Mouse (Mus musculus) lung, adult 2 months (tissue): ENCODE data around the gene Spata5. TPM values are rescaled to one million over a fixed set of nuclear protein-coding genes. Genes with fewer than 3 reads are reported as not detected.

Experiments used
- DNase-seq: peaks from one replicate; pipeline ENCODE4 v3.0.0; 2022
- H3K4me1 ChIP-seq: fragments of 200-500 bp; 2 replicates; pipeline ENCODE4 v1.6.1; 2011; ENCODE audit warnings: low read length; ENCODE audit not compliant: control insufficient read depth, insufficient read depth
- H3K4me3 ChIP-seq: fragments of 200-500 bp; replicated peaks from 2 replicates; pipeline ENCODE3; 2011; ENCODE audit warnings: low read depth, mild to moderate bottlenecking, control low read depth, low read length; ENCODE audit errors: extremely low read depth
- CTCF ChIP-seq: fragments of 200-500 bp; IDR thresholded peaks from 2 replicates; pipeline ENCODE4 v1.5.1; 2011; ENCODE audit warnings: mild to moderate bottlenecking, low read length, control low read depth; ENCODE audit not compliant: insufficient read depth
- POLR2A ChIP-seq: fragments of 200-500 bp; IDR thresholded peaks from 2 replicates; pipeline ENCODE4 v1.6.1; 2011; ENCODE audit warnings: low read depth, mild to moderate bottlenecking, control low read depth, low read length, borderline replicate concordance; ENCODE audit errors: extremely low read depth
- WGBS: fragments of 180-500 bp; shearing (Covaris S2); methylation state at CpG from one replicate; pipeline ENCODE4 v1.1.7; 2018; 5-methylcytosine and 5-hydroxymethylcytosine counted together
- polyA plus RNA-seq: library from polyadenylated mRNA; depleted of rRNA; stranded (reverse); fragments of >200 nt; gene quantifications from 2 replicates; pipeline ENCODE4 v1.2.3, GENCODE M21; 2012

Gene Spata5
- polyA plus RNA-seq, 1 experiment, result 2.4 TPM

DNA sequence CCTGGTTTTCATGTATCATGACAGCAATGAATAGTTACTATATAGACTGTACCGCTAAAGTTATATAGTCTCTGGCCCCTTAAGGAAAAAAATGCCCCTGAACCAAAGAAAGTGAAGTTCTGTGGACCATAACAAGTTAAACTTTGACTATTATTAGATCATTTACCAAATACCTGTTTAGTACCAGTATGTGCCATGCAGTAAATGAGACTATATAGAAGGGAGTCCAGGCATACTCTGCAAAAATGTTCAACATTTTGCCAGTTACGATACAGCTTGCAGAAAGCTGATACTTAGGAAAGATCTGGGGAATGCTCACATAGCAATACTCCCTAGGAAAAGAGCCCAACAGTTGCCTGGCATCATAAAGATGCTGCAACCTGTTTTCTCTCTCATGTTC lies 51.2 kb downstream of the Spata5 start:
- TF ChIP-seq CTCF, result no peak
- TF ChIP-seq POLR2A, result no peak
- no peak for DNase-seq
- peaks cover 3% of the 10 kb centered on the region; the same call in 1 of the 2 replicates for H3K4me1 ChIP-seq
- no peak overlapping the region for H3K4me3 ChIP-seq
- 87% methylated on average over 2 of the region's 2 CpGs for WGBS

DNA sequence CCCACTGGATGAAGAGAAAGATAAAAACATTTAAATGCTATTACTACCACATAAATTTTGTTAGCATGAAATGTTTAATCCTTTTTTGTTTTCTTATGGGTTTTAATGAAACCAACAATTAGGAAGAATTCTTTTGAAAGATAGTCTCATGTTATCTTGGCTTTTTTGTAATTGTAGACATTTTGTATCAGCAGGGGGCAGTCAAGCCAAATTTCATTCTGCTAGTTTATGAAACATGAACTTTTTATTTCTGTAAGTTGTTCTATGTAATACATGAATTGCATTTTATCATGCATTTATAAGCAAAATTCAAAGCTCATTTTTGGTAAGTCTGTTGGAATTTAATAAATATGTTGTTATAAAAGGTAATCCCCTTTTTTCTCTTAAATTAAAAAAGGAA lies 52.8 kb downstream of the Spata5 start:
- no peak for DNase-seq
- Histone ChIP-seq H3K4me1 (peaks cover 6% of the 10 kb centered on the region; the same call in 1 of the 2 replicates), H3K4me3 (no peak overlapping the region)
- TF ChIP-seq POLR2A (no peak), CTCF (peak; percentile 16; the same call in 1 of the 2 replicates)

DNA sequence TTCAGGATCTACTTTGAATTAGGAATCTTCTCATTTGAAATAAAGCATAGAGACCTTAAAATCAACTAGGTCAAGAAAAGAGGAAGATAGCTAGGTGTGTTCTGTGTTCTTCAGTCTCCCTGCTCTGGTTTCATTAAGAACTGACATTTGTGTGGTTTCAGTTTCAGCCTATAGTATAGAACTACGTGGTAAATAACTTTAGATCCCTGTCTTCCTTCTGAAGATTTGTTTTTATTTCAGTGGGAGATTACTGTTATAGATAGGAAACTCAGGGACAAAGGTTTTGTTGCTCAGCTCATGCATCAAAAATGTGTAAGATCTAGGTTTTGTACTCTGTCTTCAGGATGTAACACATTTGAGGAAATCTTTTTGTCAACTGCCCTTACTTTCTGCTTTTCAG lies 56.8 kb downstream of the Spata5 start:
- Histone ChIP-seq H3K4me1 (peaks cover 11% of the 10 kb centered on the region; the same call in 1 of the 2 replicates), H3K4me3 (peak overlapping the region; percentile 16)
- TF ChIP-seq POLR2A (no peak), CTCF (no peak)
- no peak for DNase-seq
- WGBS, result 23% methylated on average over 1 of the region's 1 CpGs

DNA sequence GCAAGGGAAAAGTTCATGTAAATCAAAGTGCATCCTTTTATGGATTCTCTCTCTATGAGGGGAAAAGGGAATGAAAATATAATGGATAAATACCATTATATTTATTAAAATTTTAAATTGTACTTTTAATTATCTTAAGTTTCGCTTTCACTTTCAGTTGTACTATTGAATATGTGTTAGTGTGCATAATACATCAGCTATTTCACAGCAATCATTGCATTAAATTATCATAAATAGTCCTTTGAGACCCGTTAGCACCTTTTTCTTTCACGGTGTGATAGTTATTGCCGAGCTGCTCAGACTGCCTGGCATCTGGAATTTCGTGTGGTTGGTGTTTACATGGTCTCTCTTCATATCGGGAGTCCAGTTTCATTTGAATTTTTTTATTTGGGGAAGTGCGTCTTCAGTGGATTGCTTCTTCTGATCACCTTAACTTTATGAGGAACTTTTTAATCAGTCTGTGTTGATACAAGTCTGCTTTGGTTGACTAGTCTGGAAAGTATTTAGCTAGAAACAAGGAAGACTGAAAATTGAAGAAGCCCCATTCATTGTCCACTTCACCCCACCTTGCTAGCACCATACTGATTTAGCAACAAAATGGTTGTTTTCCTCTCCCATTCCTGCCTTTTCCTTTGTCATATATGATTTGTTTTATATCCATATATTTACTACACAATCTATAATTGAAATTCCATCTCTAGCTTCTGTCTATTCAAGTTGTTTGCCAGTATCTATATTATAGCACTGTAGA lies 57.9 kb downstream of the Spata5 start:
- no peak for TF ChIP-seq POLR2A
- no peak for TF ChIP-seq CTCF
- peak; percentile 9 for DNase-seq
- peaks cover 11% of the 10 kb centered on the region; the same call in 1 of the 2 replicates for H3K4me1 ChIP-seq
- peak overlapping the region; percentile 61 for H3K4me3 ChIP-seq
- WGBS, result 64% methylated on average over 7 of the region's 7 CpGs

DNA sequence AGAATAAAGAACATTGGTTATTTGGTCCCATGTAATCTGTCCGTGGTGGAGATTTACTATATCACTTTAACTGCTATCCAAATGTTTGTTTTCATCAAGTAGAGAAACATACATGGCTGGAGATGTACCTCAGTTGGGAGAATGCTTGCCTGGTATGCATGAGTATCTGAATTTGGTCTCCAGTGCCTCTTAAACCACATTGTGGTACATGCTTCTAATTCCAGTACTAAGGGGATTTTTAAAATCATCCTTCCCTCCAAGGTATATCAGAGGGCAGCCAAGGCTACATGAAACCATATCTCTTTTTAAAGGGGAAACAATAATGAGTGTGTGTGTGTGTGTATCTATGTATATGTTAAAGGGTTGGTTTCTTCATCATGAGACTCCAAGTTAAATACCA lies 60.1 kb downstream of the Spata5 start:
- Histone ChIP-seq H3K4me1 (peaks cover 8% of the 10 kb centered on the region; the same call in 1 of the 2 replicates), H3K4me3 (no peak overlapping the region)
- 87% methylated on average over 1 of the region's 1 CpGs for WGBS
- DNase-seq, result no peak
- no peak for TF ChIP-seq CTCF
- TF ChIP-seq POLR2A, result no peak

DNA sequence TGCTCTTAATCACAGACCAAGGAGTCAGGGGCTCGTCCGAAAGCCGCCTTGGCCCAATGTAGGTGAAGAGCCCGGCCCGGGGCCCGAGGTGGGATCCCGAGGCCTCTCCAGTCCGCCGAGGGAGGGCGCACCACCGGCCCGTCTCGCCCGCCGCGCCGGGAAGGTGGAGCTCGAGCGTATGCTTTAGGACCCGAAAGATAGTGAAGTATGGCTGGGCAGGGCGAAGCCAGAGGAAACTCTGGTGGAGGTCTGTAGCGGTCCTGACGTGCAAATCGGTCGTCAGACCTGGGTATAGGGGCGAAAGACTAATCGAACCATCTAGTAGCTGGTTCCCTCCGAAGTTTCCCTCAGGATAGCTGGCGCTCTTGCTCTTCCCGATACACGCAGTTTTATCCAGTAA lies 61.6 kb downstream of the Spata5 start:
- TF ChIP-seq POLR2A (no peak), CTCF (no peak)
- H3K4me1 ChIP-seq, result peaks cover 7% of the 10 kb centered on the region; the same call in 1 of the 2 replicates
- WGBS, result 95% methylated on average over 31 of the region's 31 CpGs
- DNase-seq, result no peak
- H3K4me3 ChIP-seq, result no peak overlapping the region

GRCm38 (mm10) chr3:37482720-37483119 lies 63.0 kb downstream of the Spata5 start:
- no peak for DNase-seq
- no peak overlapping the region for H3K4me3 ChIP-seq
- TF ChIP-seq CTCF, result no peak
- TF ChIP-seq POLR2A, result no peak
- peaks cover 4% of the 10 kb centered on the region; the same call in 1 of the 2 replicates for H3K4me1 ChIP-seq
- 85% methylated on average over 1 of the region's 1 CpGs for WGBS

- DNase-seq, result no peak
- 72% methylated on average over 4 of the region's 4 CpGs for WGBS
- Histone ChIP-seq H3K4me3 (no peak overlapping the region), H3K4me1 (peaks cover 1% of the 10 kb centered on the region; the same call in 1 of the 2 replicates)
- TF ChIP-seq CTCF (no peak), POLR2A (no peak)
These were observed 64.1 kb downstream of the Spata5 start for GRCm38 (mm10) chr3:37483709-37484265.

DNA sequence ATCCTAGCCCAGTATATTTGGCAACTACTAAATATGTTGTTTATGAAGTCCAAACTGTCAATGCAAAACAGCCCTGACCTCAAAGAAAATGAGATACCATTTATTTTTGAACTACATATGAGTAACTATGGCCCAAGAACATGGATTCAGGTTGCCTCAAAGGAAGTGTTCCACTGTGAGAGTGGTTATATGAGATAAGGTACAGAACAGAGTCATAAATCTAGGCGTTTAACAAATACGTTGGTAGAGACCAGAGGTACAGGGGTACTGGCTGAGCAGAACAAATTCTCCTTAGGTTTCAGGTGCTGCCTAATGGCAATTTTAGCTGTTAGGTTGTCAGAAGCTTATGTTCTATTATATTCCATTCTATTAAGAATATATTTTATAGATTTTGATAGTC lies 67.9 kb downstream of the Spata5 start:
- no peaks in the 10 kb centered on the region for H3K4me1 ChIP-seq
- no peak overlapping the region for H3K4me3 ChIP-seq
- TF ChIP-seq POLR2A, result no peak
- no peak for TF ChIP-seq CTCF
- DNase-seq, result no peak
- WGBS, result 87% methylated on average over 2 of the region's 2 CpGs

DNA sequence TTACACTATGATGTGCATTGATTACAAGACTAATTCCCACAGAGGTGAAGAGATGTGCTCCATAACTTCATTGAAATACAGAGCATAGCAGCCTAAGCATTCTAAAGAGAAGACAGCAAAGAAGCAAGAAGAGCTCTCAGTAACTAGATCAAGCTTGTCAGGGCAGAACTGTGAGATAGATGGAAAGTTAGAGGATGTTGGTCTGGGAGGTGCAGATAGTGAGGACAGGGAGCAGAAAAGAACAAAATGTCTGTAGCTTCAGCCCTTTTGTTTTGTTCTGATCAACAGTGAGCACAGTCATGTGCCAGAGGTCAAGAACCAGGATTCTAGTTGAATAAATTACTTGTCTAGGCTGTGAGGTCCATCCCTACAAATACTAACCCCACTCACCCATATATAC lies 68.5 kb downstream of the Spata5 start:
- H3K4me1 ChIP-seq, result no peaks in the 10 kb centered on the region
- DNase-seq, result no peak
- no peak overlapping the region for H3K4me3 ChIP-seq
- TF ChIP-seq CTCF (no peak), POLR2A (no peak)
